Mouse (Mus musculus): ENCODE measurements around the gene Stat1. TPM values are rescaled to one million over a fixed set of nuclear protein-coding genes. Genes with fewer than 3 reads are reported as not detected.
A peak's percentile ranks its signal among the peaks of the same experiment; 100 is the strongest.

Stat1 gene
- polyA plus RNA-seq, 1 experiment from 2014 or later, result 15.8 TPM

GRCm38 (mm10) chr1:52102795-52103194 lies 16.4 kb upstream of the Stat1 start:
- Histone ChIP-seq H3K4me2 (ENCODE audit: low read depth) (no peak overlapping the region), H3K27ac (ENCODE audit: low read depth, low read length) (no peak overlapping the region), H3K9ac (ENCODE audit: low read length) (no peak overlapping the region), H3K9me3 (ENCODE audit: control insufficient read depth, low read length) (no peaks in the 10 kb centered on the region), H3K36me3 (ENCODE audit: control insufficient read depth, insufficient read depth, low read length) (no peaks in the 10 kb centered on the region), H3K27me3 (ENCODE audit: control insufficient read depth, insufficient read depth, low read length) (no peaks in the 10 kb centered on the region), H3K4me1 (ENCODE audit: control insufficient read depth, insufficient read depth, low read length) (no peaks in the 10 kb centered on the region), H3K4me3 (ENCODE audit: low read depth, low read length) (no peak overlapping the region)
- DNase-seq (ENCODE audit: low spot score), result no peak
- ATAC-seq (ENCODE audit: insufficient read depth, low FRiP score, low TSS enrichment), result no peak
- WGBS, result 94% methylated on average over 8 of the region's 8 CpGs

- WGBS, result 93% methylated on average over 11 of the region's 11 CpGs
- no peaks in the 10 kb centered on the region for H3K36me3 ChIP-seq (ENCODE audit: control insufficient read depth, insufficient read depth, low read length)
Observed at GRCm38 (mm10) chr1:52107206-52107605, 12.0 kb upstream of the Stat1 start.

GRCm38 (mm10) chr1:52111217-52111616 lies 8.0 kb upstream of the Stat1 start:
- Histone ChIP-seq H3K4me1 (ENCODE audit: control insufficient read depth, insufficient read depth, low read length) (no peaks in the 10 kb centered on the region), H3K9me3 (ENCODE audit: control insufficient read depth, low read length) (no peaks in the 10 kb centered on the region), H3K4me3 (ENCODE audit: low read depth, low read length) (no peak overlapping the region), H3K27ac (ENCODE audit: low read depth, low read length) (no peak overlapping the region), H3K36me3 (ENCODE audit: control insufficient read depth, insufficient read depth, low read length) (no peaks in the 10 kb centered on the region), H3K27me3 (ENCODE audit: control insufficient read depth, insufficient read depth, low read length) (no peaks in the 10 kb centered on the region), H3K4me2 (ENCODE audit: low read depth) (no peak overlapping the region), H3K9ac (ENCODE audit: low read length) (no peak overlapping the region)
- no peak for ATAC-seq (ENCODE audit: insufficient read depth, low FRiP score, low TSS enrichment)
- WGBS, result 77% methylated on average over 3 of the region's 3 CpGs
- DNase-seq (ENCODE audit: low spot score), result no peak

More at GRCm38 (mm10) chr1:52107206-52107605, 12.0 kb upstream of the Stat1 start:
- no peaks in the 10 kb centered on the region for H3K27me3 ChIP-seq (ENCODE audit: control insufficient read depth, insufficient read depth, low read length)
- no peak overlapping the region for H3K27ac ChIP-seq (ENCODE audit: low read depth, low read length)
- DNase-seq (ENCODE audit: low spot score) (no peak), ATAC-seq (ENCODE audit: insufficient read depth, low FRiP score, low TSS enrichment) (no peak)
- H3K9me3 ChIP-seq (ENCODE audit: control insufficient read depth, low read length), result no peaks in the 10 kb centered on the region
- H3K9ac ChIP-seq (ENCODE audit: low read length), result no peak overlapping the region
- H3K4me2 ChIP-seq (ENCODE audit: low read depth), result no peak overlapping the region
- no peak overlapping the region for H3K4me3 ChIP-seq (ENCODE audit: low read depth, low read length)
- no peaks in the 10 kb centered on the region for H3K4me1 ChIP-seq (ENCODE audit: control insufficient read depth, insufficient read depth, low read length)

- Histone ChIP-seq H3K36me3 (ENCODE audit: control insufficient read depth, insufficient read depth, low read length) (no peaks in the 10 kb centered on the region), H3K27ac (ENCODE audit: low read depth, low read length) (no peak overlapping the region), H3K4me3 (ENCODE audit: low read depth, low read length) (no peak overlapping the region), H3K9me3 (ENCODE audit: control insufficient read depth, low read length) (no peaks in the 10 kb centered on the region), H3K4me2 (ENCODE audit: low read depth) (no peak overlapping the region), H3K9ac (ENCODE audit: low read length) (no peak overlapping the region), H3K4me1 (ENCODE audit: control insufficient read depth, insufficient read depth, low read length) (no peaks in the 10 kb centered on the region), H3K27me3 (ENCODE audit: control insufficient read depth, insufficient read depth, low read length) (no peaks in the 10 kb centered on the region)
- no peak for DNase-seq (ENCODE audit: low spot score)
- ATAC-seq (ENCODE audit: insufficient read depth, low FRiP score, low TSS enrichment), result no peak
- 88% methylated on average over 1 of the region's 1 CpGs for WGBS
Observed at GRCm38 (mm10) chr1:52112301-52112700, 6.9 kb upstream of the Stat1 start.

- 27% methylated on average over 7 of the region's 7 CpGs for WGBS
- Histone ChIP-seq H3K4me2 (ENCODE audit: low read depth) (peak overlapping the region; percentile 42), H3K27ac (ENCODE audit: low read depth, low read length) (no peak overlapping the region; the same call in 1 of the 2 replicates), H3K4me1 (ENCODE audit: control insufficient read depth, insufficient read depth, low read length) (no peaks in the 10 kb centered on the region), H3K27me3 (ENCODE audit: control insufficient read depth, insufficient read depth, low read length) (no peaks in the 10 kb centered on the region), H3K9ac (ENCODE audit: low read length) (peak overlapping the region; percentile 52), H3K36me3 (ENCODE audit: control insufficient read depth, insufficient read depth, low read length) (no peaks in the 10 kb centered on the region), H3K9me3 (ENCODE audit: control insufficient read depth, low read length) (no peaks in the 10 kb centered on the region), H3K4me3 (ENCODE audit: low read depth, low read length) (peak overlapping the region; percentile 19; the same call in 1 of the 2 replicates)
- DNase-seq (ENCODE audit: low spot score), result no peak
- peak; percentile 41 for ATAC-seq (ENCODE audit: insufficient read depth, low FRiP score, low TSS enrichment)
Observed at GRCm38 (mm10) chr1:52113067-52113665, 6.1 kb upstream of the Stat1 start.

GRCm38 (mm10) chr1:52113666-52114069 lies 5.6 kb upstream of the Stat1 start:
- no peaks in the 10 kb centered on the region for H3K4me1 ChIP-seq (ENCODE audit: control insufficient read depth, insufficient read depth, low read length)
- peak; percentile 97 for DNase-seq (ENCODE audit: low spot score)
- H3K4me2 ChIP-seq (ENCODE audit: low read depth), result peak overlapping the region; percentile 42
- H3K9ac ChIP-seq (ENCODE audit: low read length), result peak overlapping the region; percentile 52
- H3K27ac ChIP-seq (ENCODE audit: low read depth, low read length), result no peak overlapping the region; the same call in 1 of the 2 replicates
- ATAC-seq (ENCODE audit: insufficient read depth, low FRiP score, low TSS enrichment), result peak; percentile 93
- H3K9me3 ChIP-seq (ENCODE audit: control insufficient read depth, low read length), result no peaks in the 10 kb centered on the region
- under 1% methylated on average over 32 of the region's 32 CpGs for WGBS
- peak overlapping the region; percentile 19; the same call in 1 of the 2 replicates for H3K4me3 ChIP-seq (ENCODE audit: low read depth, low read length)
- H3K27me3 ChIP-seq (ENCODE audit: control insufficient read depth, insufficient read depth, low read length), result no peaks in the 10 kb centered on the region
- no peaks in the 10 kb centered on the region for H3K36me3 ChIP-seq (ENCODE audit: control insufficient read depth, insufficient read depth, low read length)

GRCm38 (mm10) chr1:52116441-52116840 lies 2.8 kb upstream of the Stat1 start:
- H3K36me3 ChIP-seq (ENCODE audit: control insufficient read depth, insufficient read depth, low read length), result no peaks in the 10 kb centered on the region
- 75% methylated on average over 3 of the region's 3 CpGs for WGBS
- DNase-seq (ENCODE audit: low spot score) (no peak), ATAC-seq (ENCODE audit: insufficient read depth, low FRiP score, low TSS enrichment) (no peak)
- H3K27me3 ChIP-seq (ENCODE audit: control insufficient read depth, insufficient read depth, low read length), result no peaks in the 10 kb centered on the region
- H3K9ac ChIP-seq (ENCODE audit: low read length), result no peak overlapping the region
- H3K4me1 ChIP-seq (ENCODE audit: control insufficient read depth, insufficient read depth, low read length), result 0 out of 2 replicates have a peak, but pooled peaks cover 2% of the 10 kb centered on the region
- no peaks in the 10 kb centered on the region for H3K9me3 ChIP-seq (ENCODE audit: control insufficient read depth, low read length)
- H3K27ac ChIP-seq (ENCODE audit: low read depth, low read length), result no peak overlapping the region
- H3K4me3 ChIP-seq (ENCODE audit: low read depth, low read length), result no peak overlapping the region
- no peak overlapping the region for H3K4me2 ChIP-seq (ENCODE audit: low read depth)

- Histone ChIP-seq H3K4me3 (ENCODE audit: low read depth, low read length) (no peak overlapping the region), H3K27ac (ENCODE audit: low read depth, low read length) (no peak overlapping the region), H3K4me1 (ENCODE audit: control insufficient read depth, insufficient read depth, low read length) (0 out of 2 replicates have a peak, but pooled peaks cover 2% of the 10 kb centered on the region), H3K9me3 (ENCODE audit: control insufficient read depth, low read length) (no peaks in the 10 kb centered on the region), H3K36me3 (ENCODE audit: control insufficient read depth, insufficient read depth, low read length) (no peaks in the 10 kb centered on the region), H3K4me2 (ENCODE audit: low read depth) (no peak overlapping the region), H3K9ac (ENCODE audit: low read length) (no peak overlapping the region), H3K27me3 (ENCODE audit: control insufficient read depth, insufficient read depth, low read length) (no peaks in the 10 kb centered on the region)
- ATAC-seq (ENCODE audit: insufficient read depth, low FRiP score, low TSS enrichment), result no peak
- 95% methylated on average over 1 of the region's 1 CpGs for WGBS
- no peak for DNase-seq (ENCODE audit: low spot score)
Observed at GRCm38 (mm10) chr1:52117777-52118176, 1.5 kb upstream of the Stat1 start.

- ATAC-seq (ENCODE audit: insufficient read depth, low FRiP score, low TSS enrichment), result peak; percentile 43
- WGBS, result 1% methylated on average over 20 of the region's 20 CpGs
Observed at GRCm38 (mm10) chr1:52119691-52120090, 451 bp downstream of the Stat1 start.

More at GRCm38 (mm10) chr1:52119691-52120090, 451 bp downstream of the Stat1 start:
- Histone ChIP-seq H3K27ac (ENCODE audit: low read depth, low read length) (no peak overlapping the region), H3K4me3 (ENCODE audit: low read depth, low read length) (peak overlapping the region; percentile 76), H3K9ac (ENCODE audit: low read length) (peak overlapping the region; percentile 64), H3K4me2 (ENCODE audit: low read depth) (peak overlapping the region; percentile 90), H3K9me3 (ENCODE audit: control insufficient read depth, low read length) (no peaks in the 10 kb centered on the region), H3K36me3 (ENCODE audit: control insufficient read depth, insufficient read depth, low read length) (no peaks in the 10 kb centered on the region), H3K4me1 (ENCODE audit: control insufficient read depth, insufficient read depth, low read length) (0 out of 2 replicates have a peak, but pooled peaks cover 2% of the 10 kb centered on the region), H3K27me3 (ENCODE audit: control insufficient read depth, insufficient read depth, low read length) (no peaks in the 10 kb centered on the region)
- DNase-seq (ENCODE audit: low spot score), result no peak

All from neural tube, embryonic 11.5 days (tissue).